Mouse (Mus musculus) spleen, adult 2 months (tissue): ENCODE measurements around the gene Runx1.

Experiments used
- CTCF ChIP-seq: fragments of 200-500 bp; IDR thresholded peaks from 2 replicates; pipeline ENCODE4 v1.5.1; 2011; ENCODE audit warnings: mild to moderate bottlenecking, inconsistent platforms; ENCODE audit not compliant: insufficient read depth, insufficient read length, insufficient replicate concordance; ENCODE audit errors: extremely low read depth
- POLR2A ChIP-seq: fragments of 200-500 bp; IDR thresholded peaks from 2 replicates; pipeline ENCODE4 v1.6.1; 2011; ENCODE audit warnings: low read depth, low read length, inconsistent platforms

GRCm38 (mm10) chr16:92757564-92757963 lies 68.4 kb downstream of the Runx1 start:
- TF ChIP-seq CTCF, result no peak
- no peak for TF ChIP-seq POLR2A
